Mouse (Mus musculus): ENCODE measurements at regions not wholly inside any gene's neighbourhood (a gene's known extent, or its start where the extent isn't known, plus 50 kb on each side); places are given as distances from the start of the nearest gene placed in this dataset.

DNA sequence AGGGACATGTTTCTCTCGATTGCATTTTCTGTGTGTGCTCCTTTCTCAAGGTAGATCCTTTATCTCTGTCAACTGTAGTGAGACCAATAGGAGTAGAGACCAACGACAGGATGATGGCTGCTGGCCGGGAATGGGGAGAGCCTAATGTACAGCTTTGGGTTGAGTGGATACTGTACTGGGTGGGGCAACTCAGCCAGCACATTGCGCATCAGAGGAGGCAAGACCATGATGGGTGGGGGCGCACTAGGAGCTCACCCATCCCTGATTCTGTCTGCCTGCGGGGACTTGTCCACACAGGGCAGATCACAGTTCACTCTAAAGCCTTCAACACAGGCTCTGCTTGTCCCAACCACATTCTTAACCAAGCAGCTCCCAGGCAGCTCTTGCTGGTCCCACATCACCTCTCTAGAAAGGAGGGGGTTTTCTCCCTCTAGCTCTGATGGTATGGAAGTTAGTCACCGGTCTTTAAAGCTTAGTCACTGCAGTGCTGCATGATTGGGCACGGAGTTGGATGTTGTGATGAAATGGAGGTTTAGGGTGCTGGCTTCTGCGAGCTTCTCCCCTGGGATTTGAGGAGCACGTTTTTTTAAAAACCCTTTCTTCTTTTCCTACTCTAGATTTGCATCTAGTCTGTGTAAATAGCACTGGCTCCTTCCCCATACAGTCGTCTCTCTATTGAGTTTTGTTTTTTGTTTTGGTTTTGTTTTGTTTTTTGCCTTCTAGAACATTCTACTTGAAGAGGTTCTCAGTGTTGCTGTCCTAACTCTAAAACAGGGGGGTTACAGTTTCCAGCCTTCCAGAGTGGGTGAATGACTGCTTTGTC lies 118.3 kb upstream of the Frmd6 start:
- no peak overlapping the region for H3K4me3 ChIP-seq
- no peak for DNase-seq (ENCODE audit: low spot score in 2 of 2)
- no peak for TF ChIP-seq CTCF (conservative IDR thresholded peaks at IDR 0.05)
- H3K27ac ChIP-seq: no peak overlapping the region

- H3K4me3 ChIP-seq: no peak overlapping the region
- no peak overlapping the region for H3K27ac ChIP-seq
- no peak for TF ChIP-seq CTCF (conservative IDR thresholded peaks at IDR 0.05)
- no peak for DNase-seq (ENCODE audit: low spot score in 2 of 2)
Observed at GRCm38 (mm10) chr12:70707629-70708289, 117.6 kb upstream of the Frmd6 start.

DNA sequence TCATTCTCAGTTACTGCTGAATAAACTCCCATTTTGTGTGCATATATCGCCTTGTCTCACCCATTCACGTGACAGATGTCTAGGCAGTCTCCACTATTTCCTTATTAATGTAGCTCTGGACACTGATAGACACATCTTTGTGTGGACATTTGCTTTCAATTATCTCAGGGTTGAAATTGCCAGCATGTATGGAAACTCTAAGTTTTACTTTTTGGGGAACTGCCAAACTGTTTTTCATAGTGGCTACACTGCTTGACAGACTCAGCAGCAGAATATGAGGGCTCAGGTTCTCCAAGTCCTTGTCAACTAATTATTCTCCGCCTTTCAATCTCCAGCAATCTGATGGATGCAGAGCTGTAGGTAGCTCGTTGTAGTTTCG lies 117.0 kb upstream of the Frmd6 start:
- H3K27ac ChIP-seq: no peak overlapping the region
- TF ChIP-seq CTCF (conservative IDR thresholded peaks at IDR 0.05): no peak
- no peak overlapping the region for H3K4me3 ChIP-seq
- DNase-seq (ENCODE audit: low spot score in 2 of 2): no peak

GRCm38 (mm10) chr12:70710311-70710710 lies 115.0 kb upstream of the Frmd6 start:
- TF ChIP-seq CTCF (conservative IDR thresholded peaks at IDR 0.05): no peak
- no peak for DNase-seq (ENCODE audit: low spot score in 2 of 2)
- H3K27ac ChIP-seq: no peak overlapping the region
- no peak overlapping the region for H3K4me3 ChIP-seq

- Histone ChIP-seq H3K27ac (no peak overlapping the region), H3K4me3 (no peak overlapping the region)
- no peak for TF ChIP-seq CTCF (conservative IDR thresholded peaks at IDR 0.05)
- DNase-seq (ENCODE audit: low spot score in 2 of 2): no peak
Observed at GRCm38 (mm10) chr12:70711030-70711429, 114.3 kb upstream of the Frmd6 start.

GRCm38 (mm10) chr12:70712322-70713024 lies 112.8 kb upstream of the Frmd6 start:
- peak overlapping the region; percentile 70 for H3K27ac ChIP-seq
- TF ChIP-seq CTCF (conservative IDR thresholded peaks at IDR 0.05): no peak
- DNase-seq (ENCODE audit: low spot score in 2 of 2): peak in 1 of 2 experiments; percentile 46
- H3K4me3 ChIP-seq: no peak overlapping the region

GRCm38 (mm10) chr12:70713499-70714280 lies 111.6 kb upstream of the Frmd6 start:
- H3K4me3 ChIP-seq: no peak overlapping the region; the same call in 1 of the 2 replicates
- TF ChIP-seq CTCF (conservative IDR thresholded peaks at IDR 0.05): no peak
- peak overlapping the region; percentile 72 for H3K27ac ChIP-seq
- DNase-seq (ENCODE audit: low spot score in 2 of 2): no peak

- Histone ChIP-seq H3K4me3 (no peak overlapping the region; the same call in 1 of the 2 replicates), H3K27ac (peak overlapping the region; percentile 72)
- no peak for TF ChIP-seq CTCF (conservative IDR thresholded peaks at IDR 0.05)
- peak; percentile 62 to 66 for DNase-seq (ENCODE audit: low spot score in 2 of 2)
Observed at GRCm38 (mm10) chr12:70714281-70714679, 111.0 kb upstream of the Frmd6 start.

DNA sequence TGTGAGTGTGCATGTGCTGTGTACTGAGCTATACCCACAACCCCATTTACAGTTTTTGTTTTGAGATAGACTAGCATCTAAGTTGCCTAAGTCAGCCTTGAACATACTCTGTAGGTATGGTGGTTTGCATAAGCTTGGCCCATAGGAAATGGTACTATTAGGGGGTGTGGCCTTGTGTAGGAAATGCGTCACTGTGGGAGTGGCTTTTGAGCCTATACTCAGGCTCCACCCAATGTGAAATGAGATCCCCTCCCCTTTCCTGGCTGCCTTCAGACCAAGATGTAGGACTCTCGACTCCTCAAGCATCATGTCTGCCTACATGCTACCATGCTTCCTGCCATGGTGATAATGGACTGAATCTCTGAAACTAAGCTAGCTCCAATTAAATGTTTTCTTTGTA lies 109.5 kb upstream of the Frmd6 start:
- no peak for TF ChIP-seq CTCF (conservative IDR thresholded peaks at IDR 0.05)
- DNase-seq (ENCODE audit: low spot score in 2 of 2): no peak
- no peak overlapping the region for H3K4me3 ChIP-seq
- H3K27ac ChIP-seq: no peak overlapping the region

DNA sequence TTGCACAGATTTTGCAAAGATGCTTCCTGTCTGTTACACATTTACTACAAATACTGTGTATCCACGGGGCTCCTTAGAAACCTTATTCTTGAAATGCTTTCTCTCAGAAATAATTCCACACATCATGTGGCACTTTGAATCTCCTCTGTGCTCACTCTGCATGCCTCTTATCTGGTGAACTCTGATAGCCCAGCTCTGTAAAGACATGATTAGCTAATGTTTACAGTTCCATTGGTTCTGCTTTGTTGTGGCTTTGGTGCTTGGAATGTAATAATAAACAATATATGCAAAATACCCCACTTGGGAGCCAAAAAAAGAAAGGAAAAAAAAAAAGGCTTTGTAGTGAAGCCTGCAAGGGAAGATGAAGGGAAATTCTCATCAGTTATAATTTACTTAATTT lies 106.7 kb upstream of the Frmd6 start:
- DNase-seq (ENCODE audit: low spot score in 2 of 2): no peak
- Histone ChIP-seq H3K4me3 (no peak overlapping the region), H3K27ac (peak overlapping the region; percentile 62; the same call in 1 of the 2 replicates)
- TF ChIP-seq CTCF (conservative IDR thresholded peaks at IDR 0.05): no peak

DNA sequence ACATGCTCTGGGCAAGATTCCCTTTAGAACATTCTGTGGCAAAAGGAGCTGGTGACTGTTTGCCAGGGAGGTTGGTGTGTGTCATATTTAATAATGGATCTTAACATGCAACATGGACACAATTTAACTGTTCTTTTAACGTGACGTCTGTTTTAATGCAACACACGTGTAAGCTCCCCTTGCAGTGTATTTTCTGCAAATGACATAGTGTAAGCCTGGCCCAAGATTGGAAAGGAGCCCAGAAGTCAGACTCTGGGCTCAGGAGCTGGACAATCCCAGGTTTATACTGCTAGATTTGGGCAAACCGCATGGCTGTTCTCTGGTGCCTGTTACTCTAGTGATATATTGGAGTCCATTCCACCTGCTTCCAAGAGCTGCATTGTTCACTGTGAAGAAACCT lies 106.1 kb upstream of the Frmd6 start:
- Histone ChIP-seq H3K27ac (peak overlapping the region; percentile 62), H3K4me3 (no peak overlapping the region)
- DNase-seq (ENCODE audit: low spot score in 2 of 2): no peak
- TF ChIP-seq CTCF (conservative IDR thresholded peaks at IDR 0.05): no peak

- H3K4me3 ChIP-seq: no peak overlapping the region
- no peak for DNase-seq (ENCODE audit: low spot score in 2 of 2)
- H3K27ac ChIP-seq: no peak overlapping the region
- 0 out of 2 replicates have a peak, but pooled peaks have one; percentile 4 for TF ChIP-seq CTCF (conservative IDR thresholded peaks at IDR 0.05)
Observed at GRCm38 (mm10) chr12:70720178-70720894, 105.0 kb upstream of the Frmd6 start.
